18 mouse cellular contexts compared by ENCODE assay signal in the genomic region with DNA sequence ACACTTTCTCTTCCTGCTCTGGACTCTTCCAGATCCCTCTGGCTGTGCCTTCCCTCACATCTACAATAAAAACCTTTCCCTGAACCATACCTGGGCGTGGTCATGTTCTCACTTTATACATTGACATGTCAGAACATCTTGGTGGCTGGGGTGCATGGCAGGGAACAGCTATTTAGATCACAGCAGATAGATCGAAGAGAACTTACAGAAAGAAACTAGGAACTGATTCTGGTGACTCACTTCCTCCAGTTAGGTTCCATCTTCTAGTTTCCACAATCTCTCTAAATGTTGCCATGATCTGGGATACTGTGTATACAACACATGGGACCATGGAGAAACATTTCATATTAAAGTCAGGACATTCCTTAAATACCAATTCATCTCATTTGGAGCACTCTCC. TPM values are rescaled to one million over a fixed set of nuclear protein-coding genes. Genes with fewer than 3 reads are reported as not detected.
DNase-seq lines count a peak whose midpoint lies in the region; ATAC-seq lines count a peak whose summit lies in the region.
"Had no signal": no experiment of that assay in that cellular context is flagged by ENCODE, and none has a peak within 500 bp of the region (broad histone marks: within the 10 kb centered on the region; RNA-seq: fewer than 3 reads in every experiment).

No protein-coding gene starts in this region.

- peak; percentile 1 for DNase-seq in lung, postnatal 25 days (ENCODE audit: low spot score)
- no peak for DNase-seq in lung, postnatal 14 days
- DNase-seq in monocyte, adult 2 months (ENCODE audit: low read depth in 1 of 2, low spot score in 2 of 2) = peak; percentile 8 to 46
- no peak for DNase-seq in gastrocnemius, postnatal 10 days
- no peak for DNase-seq in lung, postnatal 36 days
- no peak for DNase-seq in embryo, embryonic 9.5 days (ENCODE audit: extremely low spot score)
- DNase-seq: adrenal gland, postnatal 10 days; cerebellum, adult 18-20 months; cerebellum, postnatal 10 days; embryo, embryonic 11 days; heart, postnatal 10 days; heart, postnatal 4 days had no signal

- ATAC-seq in granulocyte monocyte progenitor cell, adult 5-6 weeks (replicated peaks; ENCODE audit: poor library complexity, severe bottlenecking) = peak; percentile 72
- ATAC-seq: forebrain, embryonic 15.5 days; hindbrain, embryonic 16.5 days; inflammation-experienced regulatory T-cells, adult 6 months had no signal

RNA-seq across cellular contexts. Expression of a gene that starts 7.3 kb away (rescaled TPM):
- total RNA-seq in granulocyte monocyte progenitor cell, adult 5-6 weeks (2014; fragmentation: Nextera tagmentation) = not detected in 2 replicates
- not detected in 2 replicates for total RNA-seq in granulocyte monocyte progenitor cell, adult 5-6 weeks (2017)
- not detected for total RNA-seq in gastrocnemius, postnatal 10 days (2021)
- total RNA-seq: adrenal gland, postnatal 10 days; G1E; gastrocnemius, adult 8-10 months; heart, postnatal 10 days; heart, postnatal 4 days had no signal

Comparison
In these comparisons a context has a peak if more than half of its experiments do, and no peak if none do; other contexts are left out.
1. DNase-seq: peak in lung, postnatal 25 days (single experiment) and monocyte, adult 2 months (2 of 2); none in lung, postnatal 14 days (single experiment), gastrocnemius, postnatal 10 days (single experiment), lung, postnatal 36 days (single experiment) and embryo, embryonic 9.5 days (single experiment).